Mouse (Mus musculus) heart, adult 2 months (tissue): ENCODE data around the gene Tesmin.
A peak's percentile ranks its signal among the peaks of the same experiment; 100 is the strongest.

Experiments
- CTCF ChIP-seq: fragments of 200-600 bp; IDR thresholded peaks from 2 replicates; pipeline ENCODE4 v1.8.1; 2022; ENCODE audit warnings: antibody characterized with exemption, mild to moderate bottlenecking, moderate library complexity
- EP300 ChIP-seq: fragments of 200-500 bp; IDR thresholded peaks from 2 replicates; pipeline ENCODE4 v1.6.1; 2011; ENCODE audit warnings: low read depth, low read length, control low read depth; ENCODE audit not compliant: insufficient read depth
- POLR2A ChIP-seq: fragments of 200-500 bp; IDR thresholded peaks from 2 replicates; pipeline ENCODE4 v1.6.1; 2011; ENCODE audit warnings: mild to moderate bottlenecking, low read depth, low read length, control low read depth; ENCODE audit not compliant: insufficient read depth

DNA sequence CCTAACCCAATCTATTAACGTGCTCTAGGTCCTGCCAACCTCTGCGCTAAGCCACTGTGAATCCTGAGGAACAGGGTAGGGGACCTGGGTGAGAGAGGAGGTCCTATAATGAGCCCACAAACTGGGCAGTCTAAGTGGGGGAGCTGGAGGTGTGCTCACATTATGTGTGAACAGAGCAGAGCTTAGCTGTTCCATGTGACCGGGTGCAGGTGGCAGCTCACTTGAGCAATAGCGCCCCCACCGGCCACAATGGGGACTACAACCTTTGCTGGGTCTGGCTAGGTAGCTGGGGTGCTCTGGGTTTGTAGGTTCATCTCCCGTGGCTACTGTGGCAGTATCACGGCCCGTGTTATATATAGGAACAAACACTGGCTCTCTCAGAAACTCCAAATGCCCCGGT, 48.2 kb downstream of the Tesmin start:
- TF ChIP-seq POLR2A (no peak), CTCF (peak; percentile 63), EP300 (no peak)
